Mouse (Mus musculus): ENCODE measurements around the gene Vmn2r48. TPM values are rescaled to one million over a fixed set of nuclear protein-coding genes. Genes with fewer than 3 reads are reported as not detected.
"Not testable (repeated sequence)": the region's sequence is repeated elsewhere in the genome, so short reads cannot be mapped to it uniquely, and the experiment has no call there.

The Vmn2r48 gene
- total RNA-seq (2021) = not detected in 2 replicates
- long read RNA-seq, experiment 1 = 0 reads
- long read RNA-seq, experiment 2 = 0 reads

DNA sequence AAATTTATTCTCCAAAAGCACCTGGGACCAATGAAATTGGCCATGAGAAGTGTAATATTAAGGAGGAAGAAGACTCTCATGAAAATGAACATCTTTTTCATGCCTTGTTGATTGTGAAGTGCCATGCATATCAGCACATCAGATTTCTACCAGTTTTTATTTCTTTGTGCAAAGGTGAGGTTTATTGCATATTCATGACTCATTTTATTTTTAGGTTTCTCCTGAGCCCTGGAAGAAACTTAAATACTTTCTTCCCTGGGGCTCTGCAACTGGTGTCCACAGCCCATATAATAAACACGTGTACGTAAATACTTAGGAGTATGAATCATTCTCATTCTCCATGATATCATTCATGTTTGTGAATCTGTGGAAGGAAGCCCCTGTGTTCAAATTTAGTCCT is at the start of gene Vmn2r48:
TSS of gene Vmn2r48 (minus strand) at position 101 of the 400 bp plus-strand sequence.
- not testable (repeated sequence) for DNase-seq

DNA sequence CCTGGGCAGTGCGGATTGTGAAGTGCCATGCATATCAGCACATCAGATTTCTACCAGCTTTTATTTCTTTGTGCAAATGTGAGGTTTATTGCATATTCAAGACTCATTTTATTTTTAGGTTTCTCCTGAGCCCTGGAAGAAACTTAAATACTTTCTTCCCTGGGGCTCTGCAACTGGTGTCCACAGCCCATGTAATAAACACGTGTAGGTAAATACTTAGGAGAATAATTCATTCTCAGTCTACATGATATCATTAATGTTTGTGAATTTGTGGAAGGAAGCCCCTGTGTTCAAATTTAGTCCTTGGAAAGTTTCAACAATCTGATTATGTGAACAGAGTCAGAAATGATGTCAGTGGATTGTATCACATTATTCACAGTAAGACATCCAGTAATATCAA is 38.8 kb upstream of the Vmn2r48 start, which contains the start of gene Vmn2r49:
TSS of gene Vmn2r49 (minus strand) at position 101 of the 400 bp plus-strand sequence.
- not testable (repeated sequence) for DNase-seq

Other genes starting within 250 kb of the Vmn2r48 start
- gene Vmn2r46, start 183.0 kb downstream of the Vmn2r48 start, total RNA-seq (2021) = not detected in 2 replicates
- gene Vmn2r47, start 112.3 kb downstream of the Vmn2r48 start, total RNA-seq (2021) = not detected in 2 replicates
- gene Vmn2r49, start 38.7 kb upstream of the Vmn2r48 start, total RNA-seq (2021) = not detected in 2 replicates
- not detected in 2 replicates for gene Vmn2r50, start 99.7 kb upstream of the Vmn2r48 start, total RNA-seq (2021)
- gene Vmn2r51, start 152.2 kb upstream of the Vmn2r48 start, total RNA-seq (2021) = not detected in 2 replicates
- gene Vmn2r52, start 223.0 kb upstream of the Vmn2r48 start, total RNA-seq (2021) = not detected in 2 replicates